Mouse (Mus musculus): ENCODE data around the gene Kcnip3. TPM values are rescaled to one million over a fixed set of nuclear protein-coding genes. Genes with fewer than 3 reads are reported as not detected.

Gene Kcnip3
- total RNA-seq, 2 experiments from 2014 or later: not detected

DNA sequence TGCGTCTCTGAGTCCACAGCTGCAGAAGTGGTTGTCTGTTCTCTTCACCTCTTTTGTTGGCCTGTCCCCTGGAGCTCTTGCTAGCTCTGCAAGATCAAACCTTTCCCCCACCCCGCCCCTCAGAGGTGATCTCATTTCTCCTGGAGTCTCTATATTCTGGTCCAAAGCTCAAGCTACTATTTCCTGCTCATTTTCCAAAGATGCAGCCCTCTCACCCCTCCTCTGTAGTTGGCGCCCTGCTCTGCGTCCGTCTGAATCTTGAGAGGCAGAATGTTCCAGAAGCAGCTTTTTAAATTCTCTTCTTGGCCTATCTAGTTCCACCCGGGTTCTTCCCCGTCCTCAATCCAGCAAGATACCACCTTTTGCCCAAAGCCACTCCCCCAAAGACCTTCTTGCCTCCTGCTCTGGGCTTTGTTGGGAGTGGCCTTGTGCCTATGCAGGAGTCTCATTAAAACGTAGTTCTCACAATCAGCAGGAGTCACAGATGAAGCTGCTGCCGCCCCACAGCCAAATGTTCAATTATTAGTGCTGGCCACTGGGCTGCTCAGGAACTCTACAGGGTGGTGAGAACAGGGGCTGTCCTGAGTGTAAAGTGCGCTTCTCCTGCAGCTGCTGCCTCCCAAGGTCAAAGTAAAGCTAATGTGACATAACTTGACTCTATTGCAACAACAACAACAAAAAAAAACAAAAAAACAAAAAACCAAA lies 103.5 kb downstream of the Kcnip3 start:
- no peak for ATAC-seq (replicated peaks; ENCODE audit: low FRiP score, low TSS enrichment, poor library complexity, severe bottlenecking)

DNA sequence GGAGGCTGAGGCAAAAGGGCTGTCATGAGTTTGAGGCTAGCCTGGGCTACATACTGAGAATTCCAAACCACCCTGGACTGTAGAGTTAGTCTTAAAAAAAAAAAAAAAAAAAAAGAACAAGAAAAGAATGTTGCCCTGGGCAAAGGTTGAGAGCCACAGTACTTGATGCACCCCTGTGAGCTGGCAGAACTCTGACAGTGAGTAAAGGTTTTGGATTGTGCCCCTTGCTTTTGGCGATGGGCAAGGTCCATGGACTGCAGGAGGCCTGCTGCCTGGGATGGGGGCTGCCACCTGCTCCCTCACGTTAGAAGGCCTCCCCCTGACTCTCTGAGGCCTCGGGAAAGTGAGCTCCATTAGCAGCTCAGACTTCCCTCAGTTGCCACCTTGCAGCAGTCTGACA lies 105.2 kb downstream of the Kcnip3 start:
- no peak for ATAC-seq (replicated peaks; ENCODE audit: low FRiP score, low TSS enrichment, poor library complexity, severe bottlenecking)

DNA sequence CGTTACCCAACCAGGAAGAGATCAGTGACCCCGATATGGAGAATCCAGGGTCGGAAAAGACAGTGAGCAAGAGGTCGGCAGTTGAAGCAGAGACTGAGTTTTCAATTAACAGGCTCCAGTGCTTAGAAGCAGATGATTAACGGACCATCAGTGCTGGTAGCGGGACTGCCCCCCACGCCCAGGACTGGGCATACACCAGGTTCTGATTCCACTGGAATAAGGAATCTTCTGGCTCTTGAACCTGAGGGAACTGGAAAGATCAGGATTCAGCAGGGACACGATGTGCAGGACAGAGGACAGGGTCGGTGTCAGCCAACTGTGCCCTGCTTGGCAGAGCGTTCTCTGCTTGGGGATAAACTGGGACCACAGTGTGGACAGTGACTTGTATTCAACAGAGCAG lies 106.1 kb downstream of the Kcnip3 start:
- ATAC-seq (replicated peaks; ENCODE audit: low FRiP score, low TSS enrichment, poor library complexity, severe bottlenecking): no peak

GRCm38 (mm10) chr2:127411126-127411525 lies 110.8 kb downstream of the Kcnip3 start:
- no peak for ATAC-seq (replicated peaks; ENCODE audit: low FRiP score, low TSS enrichment, poor library complexity, severe bottlenecking)

Other genes with a start within 250 kb of the Kcnip3 start
- 18.4 and 29.2 TPM in 2 replicates for gene Dusp2, start 185.9 kb downstream of the Kcnip3 start, total RNA-seq (2014; fragmentation: Nextera tagmentation)
- gene Dusp2, start 185.9 kb downstream of the Kcnip3 start, total RNA-seq (2017): 33.5 and 35.8 TPM in 2 replicates
- gene Astl, start 183.5 kb downstream of the Kcnip3 start, total RNA-seq (2014; fragmentation: Nextera tagmentation): 0.40 TPM in 1 of 2 replicates, not detected in the other
- not detected in 2 replicates for gene Astl, start 183.5 kb downstream of the Kcnip3 start, total RNA-seq (2017)
- gene Adra2b, start 158.9 kb downstream of the Kcnip3 start, total RNA-seq (2014; fragmentation: Nextera tagmentation): not detected in 2 replicates
- not detected in 2 replicates for gene Adra2b, start 158.9 kb downstream of the Kcnip3 start, total RNA-seq (2017)
- gene Gpat2, start 96.9 kb downstream of the Kcnip3 start, total RNA-seq (2014; fragmentation: Nextera tagmentation): not detected in 2 replicates
- gene Gpat2, start 96.9 kb downstream of the Kcnip3 start, total RNA-seq (2017): not detected in 2 replicates
- gene Fahd2a, start 77.5 kb downstream of the Kcnip3 start, total RNA-seq (2014; fragmentation: Nextera tagmentation): 17.8 and 18.9 TPM in 2 replicates
- gene Fahd2a, start 77.5 kb downstream of the Kcnip3 start, total RNA-seq (2017): 1.8 and 3.5 TPM in 2 replicates
- not detected in 2 replicates for gene Prom2, start 19.4 kb upstream of the Kcnip3 start, total RNA-seq (2014; fragmentation: Nextera tagmentation)
- not detected in 2 replicates for gene Prom2, start 19.4 kb upstream of the Kcnip3 start, total RNA-seq (2017)
- 4.5 and 6.5 TPM in 2 replicates for gene Zfp661, start 65.0 kb upstream of the Kcnip3 start, total RNA-seq (2014; fragmentation: Nextera tagmentation)
- 4.5 and 6.2 TPM in 2 replicates for gene Zfp661, start 65.0 kb upstream of the Kcnip3 start, total RNA-seq (2017)
- gene Mrps5, start 65.1 kb upstream of the Kcnip3 start, total RNA-seq (2014; fragmentation: Nextera tagmentation): 74.2 and 98.4 TPM in 2 replicates
- 164 and 215 TPM in 2 replicates for gene Mrps5, start 65.1 kb upstream of the Kcnip3 start, total RNA-seq (2017)
- not detected in 2 replicates for gene Mal, start 134.6 kb upstream of the Kcnip3 start, total RNA-seq (2014; fragmentation: Nextera tagmentation)
- gene Mal, start 134.6 kb upstream of the Kcnip3 start, total RNA-seq (2017): not detected in 2 replicates
- gene Mall, start 207.8 kb upstream of the Kcnip3 start, total RNA-seq (2014; fragmentation: Nextera tagmentation): not detected in 2 replicates
- gene Mall, start 207.8 kb upstream of the Kcnip3 start, total RNA-seq (2017): not detected in 2 replicates